Mouse (Mus musculus): ENCODE measurements around the gene Dgki.

The Dgki gene

DNA sequence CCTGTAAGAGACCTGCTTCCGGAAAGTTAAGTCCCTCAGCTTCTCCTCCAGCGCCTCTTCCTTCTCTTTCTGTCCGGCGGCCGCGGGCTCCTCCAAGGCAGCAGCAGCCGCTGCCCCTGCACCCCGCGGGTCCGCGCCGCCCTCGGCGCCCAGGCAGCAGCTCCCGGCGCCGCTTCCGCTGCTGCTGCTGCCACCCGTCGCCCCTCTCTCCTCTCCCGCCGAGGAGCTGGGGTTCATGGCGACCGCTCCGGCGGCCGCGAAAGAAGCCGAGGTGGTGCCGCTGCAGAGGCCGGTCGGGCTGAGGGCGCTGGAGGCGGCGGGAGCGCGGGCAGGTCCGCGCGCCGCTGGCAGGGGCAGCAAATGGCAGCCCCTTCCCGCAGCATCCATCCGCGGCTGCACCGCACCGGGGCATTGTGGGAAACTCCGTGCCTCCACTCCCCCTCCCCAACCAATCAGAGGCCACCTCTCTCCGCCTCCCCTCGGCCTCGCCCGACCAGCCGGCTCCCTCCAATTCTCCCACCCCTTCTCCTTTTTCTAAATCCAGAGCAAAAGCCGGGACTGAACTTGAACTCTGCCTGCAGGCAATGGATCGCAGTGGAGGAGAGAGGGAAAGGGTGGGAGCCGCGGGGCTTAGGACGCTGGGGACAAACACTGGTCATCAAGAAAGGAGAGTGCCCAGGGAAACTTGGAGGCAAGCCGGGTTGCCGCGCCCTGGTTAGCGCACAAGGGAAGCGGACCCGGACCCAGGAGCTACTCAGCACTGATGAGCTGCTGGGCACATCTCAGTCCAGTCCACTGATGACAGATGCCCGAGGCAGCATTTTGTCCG, at the start of gene Dgki:
TSS of gene Dgki (minus strand) at position 623 of the 829 bp plus-strand sequence.
- peak; percentile 84 to 86 for DNase-seq

DNA sequence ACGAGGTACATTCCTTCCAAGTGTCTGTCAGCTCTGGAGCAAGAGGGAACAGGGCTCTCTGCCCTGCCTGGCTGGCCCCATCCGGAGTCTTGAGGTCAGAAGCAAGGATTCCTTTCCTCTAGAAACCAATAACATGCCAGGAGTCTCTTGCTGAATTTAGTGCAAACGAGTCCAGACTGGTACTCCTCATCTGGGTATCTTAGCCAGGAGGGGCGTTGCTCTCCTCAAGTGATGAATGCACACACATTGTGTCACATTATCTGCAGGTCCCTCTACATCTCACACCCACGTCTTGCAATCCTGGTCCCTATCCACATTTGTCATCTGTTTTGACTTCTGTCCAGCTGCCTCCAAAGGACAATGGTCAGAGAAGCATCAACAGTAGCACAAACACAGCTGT, 47.6 kb upstream of the Dgki start:
- no peak for DNase-seq

DNA sequence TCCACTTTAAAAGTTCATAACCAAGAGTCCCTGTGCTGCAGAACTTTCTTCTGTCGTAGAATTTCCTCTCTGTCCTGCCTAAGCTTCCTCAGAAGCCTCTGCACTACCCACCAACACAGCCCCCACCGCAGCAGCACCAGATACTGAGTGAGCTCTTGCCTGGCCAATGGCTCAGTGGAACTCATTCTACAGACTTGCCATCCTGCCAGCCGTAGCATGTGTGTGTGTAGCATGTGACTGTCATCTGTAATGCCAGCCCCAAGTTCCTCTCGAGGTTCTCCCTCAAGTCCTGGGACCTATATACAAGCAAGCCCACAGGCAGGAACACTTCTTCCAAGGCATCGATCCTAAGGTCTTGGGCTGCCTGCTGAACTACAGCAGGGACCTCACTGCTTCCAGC, 38.1 kb upstream of the Dgki start:
- DNase-seq = no peak

DNA sequence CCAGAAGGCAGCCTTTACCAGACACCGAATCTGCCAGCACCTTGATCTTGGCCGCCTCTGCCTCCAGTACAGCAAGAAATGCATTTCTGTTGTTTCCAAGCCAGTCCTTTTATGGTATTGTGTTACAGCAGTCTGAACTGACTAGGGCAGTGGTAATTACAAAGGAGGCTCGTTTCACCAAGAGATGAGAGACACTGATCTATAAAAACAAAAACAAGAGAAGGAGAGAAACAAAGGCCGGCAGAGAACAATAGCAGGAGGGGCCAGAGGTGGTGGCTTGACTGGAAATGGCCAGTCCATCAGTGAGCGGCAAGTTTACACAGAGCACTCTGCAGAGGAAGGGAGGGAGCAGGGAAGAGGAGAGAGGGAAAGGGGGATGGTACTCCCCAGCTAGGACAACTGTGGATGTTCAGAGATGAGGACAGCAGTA, 36.9 kb upstream of the Dgki start:
- DNase-seq = no peak

- no peak for DNase-seq
Measured at GRCm38 (mm10) chr6:37336381-37336780, 36.4 kb upstream of the Dgki start.

DNA sequence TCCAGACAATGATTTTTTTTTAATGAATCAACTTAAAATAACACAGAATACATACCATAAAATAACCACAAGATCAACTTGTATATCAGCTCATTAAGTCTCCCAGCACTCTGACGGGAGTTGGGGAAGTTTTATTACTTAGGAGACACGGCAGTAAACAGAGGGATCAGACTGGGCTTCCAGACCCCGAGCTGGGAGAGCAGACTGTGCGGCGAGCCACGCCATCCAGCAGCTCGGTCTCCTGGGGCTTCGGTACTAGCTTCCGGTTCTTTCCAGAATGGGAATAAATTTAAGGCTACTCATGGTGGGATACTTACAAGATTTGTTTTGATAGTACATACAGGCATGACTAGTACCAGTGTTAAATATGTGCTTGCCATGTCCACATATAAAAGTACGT, 32.9 kb upstream of the Dgki start:
- DNase-seq = no peak

DNA sequence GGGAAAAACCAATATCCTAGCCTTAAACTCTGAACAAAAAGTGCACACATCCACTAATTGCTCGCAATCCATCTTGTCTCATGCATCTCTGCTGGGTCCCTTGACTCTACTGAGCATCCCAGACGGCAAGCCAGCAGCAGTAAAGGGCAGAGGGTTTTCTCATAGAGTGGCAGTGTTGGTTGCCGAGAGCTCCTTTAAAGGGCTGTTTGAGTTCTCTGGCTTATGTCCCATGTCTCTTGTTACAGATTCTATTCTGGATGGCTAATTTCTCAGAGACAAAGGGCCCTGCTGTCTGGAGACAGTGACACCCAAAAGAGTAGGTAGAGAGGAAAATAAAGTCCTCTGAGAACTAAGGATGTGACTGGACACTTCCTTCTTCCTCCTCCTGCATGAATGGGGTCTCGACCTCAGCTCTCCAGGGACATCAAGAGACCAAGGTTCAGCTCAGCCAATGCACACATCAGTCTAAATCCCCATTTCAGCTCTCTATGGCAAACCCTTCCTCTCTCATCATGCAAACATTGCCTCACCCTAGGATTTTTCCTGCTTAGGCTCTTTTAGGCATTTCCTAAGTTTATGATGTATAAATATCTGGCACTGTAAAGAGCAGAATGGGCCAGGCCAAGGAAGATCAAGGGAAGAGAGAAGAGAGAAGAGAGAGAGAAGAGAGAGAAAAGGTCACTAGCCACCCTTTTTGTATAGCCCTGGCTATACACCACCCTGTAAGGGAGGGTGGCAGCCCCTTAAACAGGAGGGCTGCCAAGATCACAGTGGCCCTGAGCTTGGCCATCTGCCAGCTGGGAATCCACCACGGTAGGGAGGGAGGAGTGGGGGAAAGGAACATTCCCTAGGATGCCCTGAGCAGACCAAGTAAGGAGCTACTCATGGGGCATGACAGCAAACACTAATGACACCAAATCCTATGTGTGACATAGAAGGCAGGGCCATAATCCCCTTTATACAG, 30.2 kb upstream of the Dgki start:
- DNase-seq = no peak

DNA sequence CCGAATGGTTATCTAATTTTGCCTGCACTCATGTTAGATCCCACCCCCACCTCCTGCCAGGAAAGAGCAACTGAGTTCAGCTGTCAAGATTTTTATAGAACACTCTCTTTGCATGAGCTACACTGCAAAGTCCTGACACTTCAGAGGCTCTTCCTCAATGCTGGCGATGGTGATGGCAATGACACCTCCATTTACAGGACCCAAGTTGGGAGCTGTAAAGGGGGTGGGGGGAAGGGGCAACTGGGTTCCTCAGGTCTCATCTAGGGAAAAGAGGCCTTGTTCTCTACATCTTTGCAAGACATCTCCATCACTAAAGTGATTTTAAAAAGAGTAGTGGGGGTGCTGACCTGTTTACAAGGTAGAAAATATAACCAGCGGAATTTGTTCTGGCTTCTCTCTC, 29.4 kb upstream of the Dgki start:
- DNase-seq = no peak

DNA sequence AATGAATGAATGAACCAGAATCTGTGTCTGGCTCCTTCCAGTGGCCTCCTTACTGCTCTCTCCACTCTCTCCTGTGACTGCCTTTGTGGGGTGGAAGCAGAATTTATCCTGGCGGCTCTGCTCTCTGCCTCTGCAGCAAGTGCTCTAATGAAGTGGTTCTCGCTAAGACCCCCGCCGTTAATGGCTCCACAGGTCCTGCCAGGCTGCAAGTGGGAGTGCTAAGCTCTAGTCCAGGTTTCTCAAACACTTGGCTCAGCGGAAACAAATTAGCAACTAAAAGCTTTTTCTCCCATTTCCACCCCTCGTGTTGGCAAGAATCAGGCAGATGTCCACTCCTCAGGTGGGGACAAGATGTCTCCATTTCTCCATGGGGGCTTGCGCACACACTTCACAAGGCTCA, 28.7 kb upstream of the Dgki start:
- no peak for DNase-seq

GRCm38 (mm10) chr6:37327519-37327918, 27.5 kb upstream of the Dgki start:
- no peak for DNase-seq

DNA sequence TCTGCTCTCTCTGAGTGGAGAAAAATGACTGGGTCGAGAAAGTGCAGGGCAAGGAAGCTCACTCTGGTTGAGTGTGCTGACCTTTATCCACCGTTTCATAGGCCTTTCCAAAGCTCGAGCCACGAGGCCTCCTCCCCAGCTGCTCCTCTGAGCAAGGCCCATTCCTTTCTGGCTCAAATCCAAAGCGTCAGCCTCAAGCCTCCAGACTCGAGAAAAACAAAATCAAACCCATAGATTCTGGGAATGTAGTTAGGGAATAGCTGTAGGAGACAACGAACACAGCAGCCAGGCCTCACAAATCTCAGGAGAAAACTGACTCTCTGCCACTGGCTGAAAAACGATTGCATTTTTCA, 26.6 kb upstream of the Dgki start:
- no peak for DNase-seq

GRCm38 (mm10) chr6:37325906-37326602, 26.1 kb upstream of the Dgki start:
- no peak for DNase-seq

GRCm38 (mm10) chr6:37325076-37325475, 25.1 kb upstream of the Dgki start:
- DNase-seq = no peak

- no peak for DNase-seq
Measured at GRCm38 (mm10) chr6:37322641-37323040, 22.7 kb upstream of the Dgki start.

DNA sequence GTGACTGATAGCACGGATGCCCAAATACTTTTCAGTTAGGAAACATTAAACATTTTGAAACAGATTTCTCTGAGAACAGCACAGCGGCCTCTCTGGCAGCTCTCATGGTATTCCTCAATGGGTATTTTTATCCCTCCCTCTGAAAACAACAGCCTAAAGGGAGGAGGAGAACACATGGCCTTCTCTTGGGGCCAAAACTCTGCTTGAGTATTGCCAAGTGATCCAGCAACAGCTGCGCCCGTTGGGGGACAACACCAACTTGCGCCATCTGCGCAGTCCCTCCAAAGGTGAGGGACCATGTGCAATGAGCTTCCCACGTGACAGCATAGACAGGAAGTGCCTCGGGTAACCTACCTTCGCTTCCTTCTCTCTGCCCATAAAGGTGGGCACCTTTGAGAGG, 22.1 kb upstream of the Dgki start:
- DNase-seq = no peak

DNA sequence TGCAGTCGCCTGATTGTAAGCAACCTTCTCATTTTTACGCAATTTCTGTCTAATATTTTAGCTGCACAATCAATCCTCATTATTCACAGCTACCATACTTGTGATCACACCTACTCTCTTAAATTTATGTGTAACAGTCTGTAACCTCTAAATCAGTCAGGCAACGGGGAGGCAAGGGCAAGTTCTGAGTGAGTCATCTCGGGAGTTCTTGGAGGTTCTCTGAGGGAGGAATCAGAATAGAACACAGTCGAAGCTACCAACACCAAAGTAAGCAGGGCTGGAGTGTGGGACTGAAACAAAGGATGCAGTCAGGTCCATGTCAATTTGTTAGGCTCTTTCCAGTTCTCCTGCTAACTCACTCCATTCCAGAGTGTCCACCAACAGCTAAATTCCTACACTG, 17.9 kb upstream of the Dgki start:
- no peak for DNase-seq

DNA sequence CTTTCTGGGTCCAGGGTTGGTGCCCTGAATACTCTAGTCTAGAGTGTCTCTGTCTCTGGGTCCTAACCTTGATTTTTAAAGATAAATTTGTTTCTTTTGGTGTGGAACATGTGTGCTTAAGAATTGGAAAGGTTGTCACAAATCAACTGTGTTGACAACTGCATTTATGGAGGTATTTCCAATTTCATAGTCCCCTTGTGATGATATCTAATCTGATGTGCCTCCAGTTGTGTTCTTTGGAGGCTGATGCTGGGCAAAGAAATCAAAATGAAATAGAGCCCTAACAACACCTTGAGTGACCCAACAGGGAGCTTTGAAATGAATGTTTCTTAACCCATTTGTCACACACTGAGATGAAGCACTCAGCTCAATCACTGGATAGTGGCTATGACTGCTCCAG, 15.5 kb upstream of the Dgki start:
- no peak for DNase-seq

DNA sequence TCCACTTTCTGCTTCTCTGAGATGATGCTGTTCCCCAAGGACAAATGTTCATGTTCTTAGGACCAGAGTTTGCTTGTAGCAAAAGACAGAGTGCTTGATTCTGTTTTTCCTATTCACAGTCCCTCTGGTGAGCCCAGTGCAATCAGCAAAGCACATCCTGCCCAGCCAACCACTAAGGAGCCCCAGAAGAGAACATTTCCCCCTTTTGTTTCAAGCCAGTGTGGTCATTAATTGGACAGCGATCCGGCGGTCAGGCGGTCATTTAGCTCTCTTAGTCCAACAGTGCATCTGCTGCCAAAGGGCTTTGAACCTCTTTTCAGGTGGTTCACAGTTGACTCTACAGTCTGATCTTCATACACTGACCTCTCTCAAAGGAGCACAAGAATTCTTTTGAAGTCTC, 10.6 kb upstream of the Dgki start:
- no peak for DNase-seq

DNA sequence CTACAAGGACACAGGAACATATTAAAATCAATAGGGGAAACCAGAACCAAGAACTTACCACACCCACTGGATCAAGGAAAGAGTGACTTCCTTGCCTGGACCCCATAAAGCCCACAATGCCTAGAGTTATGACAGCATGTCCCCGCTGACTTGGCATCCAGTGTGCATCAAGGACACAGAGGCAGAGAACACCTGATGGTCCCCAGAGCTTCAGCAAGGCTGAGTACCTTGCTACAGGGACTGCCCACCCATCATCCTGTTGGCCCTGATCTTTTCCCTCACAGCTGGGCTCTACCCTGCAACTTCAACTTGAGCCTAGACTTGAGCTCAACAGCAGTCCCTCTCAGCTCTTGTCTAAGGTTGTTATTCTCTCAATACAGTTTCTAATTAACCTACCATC, 6.6 kb upstream of the Dgki start:
- DNase-seq = no peak

- DNase-seq = no peak
Measured at GRCm38 (mm10) chr6:37300492-37300891, 508 bp upstream of the Dgki start.

DNA sequence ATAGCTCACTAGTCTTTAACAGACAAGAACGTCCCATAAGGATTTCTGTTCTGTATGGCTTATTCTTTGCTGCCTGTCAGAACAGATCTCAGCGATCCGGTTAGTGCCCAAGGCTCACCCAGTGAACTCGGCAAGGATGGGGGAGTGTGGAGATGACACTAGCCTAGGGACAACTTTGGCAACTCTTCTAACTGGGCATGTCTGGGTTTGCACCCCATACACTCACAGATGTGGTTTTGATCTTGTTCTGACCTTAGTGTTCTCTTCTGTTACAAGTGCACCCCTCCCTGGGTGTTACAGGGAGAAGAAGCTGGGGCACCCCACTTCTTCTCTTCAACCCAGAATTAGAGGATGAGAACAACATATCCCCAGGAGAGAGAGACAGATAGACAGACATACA, 1.0 kb downstream of the Dgki start:
- peak; percentile 8 to 36 for DNase-seq

DNA sequence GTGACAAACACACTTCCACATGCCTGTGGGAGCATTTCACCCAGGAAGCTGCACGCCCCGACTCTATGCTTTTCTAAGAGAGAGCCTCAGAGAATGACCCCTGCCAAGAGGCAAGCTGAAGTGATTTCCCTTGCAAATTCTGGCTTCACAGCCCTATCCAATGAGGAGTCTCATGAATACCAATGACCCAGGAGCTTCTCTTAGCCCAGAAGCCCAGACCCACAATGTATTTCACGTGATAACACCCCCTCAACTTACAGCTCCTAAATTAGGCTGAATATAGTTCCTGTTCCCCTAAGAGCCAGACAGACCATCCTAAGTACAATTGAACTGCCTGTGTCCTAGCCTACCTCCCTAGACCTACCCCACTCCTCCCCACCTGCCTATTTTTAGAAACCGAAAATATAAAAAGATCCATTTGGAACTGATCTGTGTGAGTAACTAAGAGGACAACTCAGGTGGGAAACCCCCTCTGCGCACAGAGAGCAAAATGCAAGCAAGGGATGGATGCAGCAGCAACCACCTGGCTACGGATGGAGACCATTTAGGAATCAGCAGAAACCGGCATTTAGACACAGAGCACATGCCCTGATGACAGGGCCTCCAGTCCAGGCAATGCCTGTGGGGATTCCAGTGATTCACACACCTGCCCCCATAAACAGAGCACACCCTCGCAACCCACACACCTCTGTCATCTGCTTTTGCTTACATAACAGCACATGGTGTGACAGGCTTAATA, 2.1 kb downstream of the Dgki start:
- peak; percentile 17 to 24 for DNase-seq

DNA sequence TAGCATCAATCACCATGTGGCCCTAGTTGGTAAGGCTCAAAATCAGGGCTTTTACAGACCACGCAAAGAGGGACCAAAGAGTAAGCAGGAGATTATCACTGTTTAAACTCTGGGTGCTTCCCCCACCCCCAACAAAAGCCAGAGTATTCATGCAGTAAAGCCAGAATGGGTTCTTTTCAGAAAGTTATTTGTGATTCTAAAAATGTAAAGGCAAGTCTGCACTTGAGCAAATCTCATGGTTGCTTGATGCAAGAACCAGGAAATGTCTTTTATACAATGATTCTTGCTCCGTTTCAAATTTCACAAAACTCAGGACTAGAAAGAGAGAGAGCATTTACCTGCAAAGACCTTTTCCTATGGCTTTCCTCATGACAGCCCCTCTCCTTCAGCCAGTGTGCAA, 7.9 kb downstream of the Dgki start:
- no peak for DNase-seq

Measured in cerebellum, adult 18-20 months (tissue).